Mouse (Mus musculus): ENCODE data around the gene Cyp2e1.

- TF ChIP-seq CTCF (IDR thresholded peaks at IDR 0.05; ENCODE audit: insufficient read depth, low read depth, low read length) (peak; percentile 30; the same call in 1 of the 2 replicates), POLR2A (IDR thresholded peaks at IDR 0.05; ENCODE audit: insufficient read depth, low read depth, low read length) (no peak)
Measured at GRCm38 (mm10) chr7:140805704-140806103, 42.2 kb downstream of the Cyp2e1 start.

All from olfactory bulb, adult 2 months (tissue).